Mouse (Mus musculus) mature B cell (primary cell): ENCODE measurements at regions not wholly inside any gene's neighbourhood (a gene's known extent, or its start where the extent isn't known, plus 50 kb on each side); places are given as distances from the start of the nearest gene placed in this dataset.
"Not testable (repeated sequence)": the region's sequence is repeated elsewhere in the genome, so short reads cannot be mapped to it uniquely, and the experiment has no call there.

ENCODE experiments used
- in situ Hi-C: fragments of 300-500 bp; cut with MboI; formaldehyde crosslinking; loops from 2 replicates; pipeline ENCODE4 v1.14.3; 2019

DNA sequence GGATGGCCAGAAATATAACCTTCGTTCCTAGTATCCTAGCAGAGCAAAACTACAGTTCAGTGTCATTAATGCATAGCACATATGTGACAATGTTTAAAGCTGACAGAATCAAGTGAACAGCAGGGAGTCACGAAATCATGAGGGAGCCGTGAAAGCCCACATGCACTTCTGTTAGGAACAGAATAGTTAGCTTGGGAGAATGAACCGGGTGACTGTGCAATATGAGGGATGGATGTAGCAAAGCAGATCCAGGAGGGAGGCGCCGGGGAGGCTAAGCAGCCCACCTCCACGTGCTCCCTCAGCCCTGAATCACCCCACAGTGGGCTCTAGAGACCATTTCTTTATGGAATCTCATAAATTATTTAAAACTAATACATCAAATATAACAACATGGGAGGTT is 116.3 kb upstream of the Daam1 start:
- in situ Hi-C loops = no loop called here

- in situ Hi-C loops = not testable (repeated sequence)
Observed at GRCm38 (mm10) chr12:71718412-71718811, 112.5 kb upstream of the Daam1 start.

- in situ Hi-C loops = no loop called here
Observed at GRCm38 (mm10) chr12:71718911-71719310, 112.0 kb upstream of the Daam1 start.

DNA sequence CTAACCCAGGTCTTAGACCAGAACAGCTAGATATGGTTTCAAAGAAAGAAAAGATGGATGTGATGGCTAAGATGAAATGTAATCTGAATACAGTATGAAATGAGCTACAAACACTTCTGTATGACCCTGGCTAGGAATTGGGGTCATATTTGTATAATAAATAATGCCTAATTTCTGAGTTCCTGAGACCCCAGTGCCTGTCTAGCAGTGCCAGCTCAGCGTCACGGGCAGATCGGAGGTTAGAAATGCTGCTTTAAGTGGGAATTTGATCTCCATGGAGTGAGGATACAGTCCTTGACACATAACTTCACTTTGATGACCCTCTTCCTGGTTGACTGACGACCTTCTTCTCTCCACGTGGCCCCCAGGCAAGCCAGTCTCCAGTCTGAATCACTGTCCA is 105.7 kb upstream of the Daam1 start:
- in situ Hi-C loops = no loop called here

GRCm38 (mm10) chr12:71725713-71726336 is 105.1 kb upstream of the Daam1 start:
- in situ Hi-C loops = no loop called here

GRCm38 (mm10) chr12:71743345-71743744 is 87.5 kb upstream of the Daam1 start:
- in situ Hi-C loops = no loop called here

DNA sequence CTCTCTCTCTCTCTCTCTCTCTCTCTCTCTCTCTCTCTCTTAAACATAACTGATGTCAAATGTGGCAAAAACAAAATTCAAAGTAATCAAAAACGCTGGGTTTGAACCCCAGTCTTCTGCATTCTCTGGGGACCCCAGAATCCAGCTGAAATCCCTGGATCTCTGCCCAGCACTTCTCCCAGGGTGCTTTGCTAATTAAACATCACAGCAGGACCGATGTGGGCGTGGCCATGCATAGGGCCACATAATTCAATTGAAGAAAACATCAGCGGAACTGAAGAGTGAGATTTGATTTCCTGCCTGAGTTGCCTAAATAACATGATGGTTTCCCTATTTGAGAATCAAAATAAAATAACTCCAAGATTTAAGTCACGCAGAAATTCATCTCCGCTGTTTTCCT is 84.9 kb upstream of the Daam1 start:
- in situ Hi-C loops = no loop called here

GRCm38 (mm10) chr12:71747386-71747785 is 83.5 kb upstream of the Daam1 start:
- in situ Hi-C loops = no loop called here

DNA sequence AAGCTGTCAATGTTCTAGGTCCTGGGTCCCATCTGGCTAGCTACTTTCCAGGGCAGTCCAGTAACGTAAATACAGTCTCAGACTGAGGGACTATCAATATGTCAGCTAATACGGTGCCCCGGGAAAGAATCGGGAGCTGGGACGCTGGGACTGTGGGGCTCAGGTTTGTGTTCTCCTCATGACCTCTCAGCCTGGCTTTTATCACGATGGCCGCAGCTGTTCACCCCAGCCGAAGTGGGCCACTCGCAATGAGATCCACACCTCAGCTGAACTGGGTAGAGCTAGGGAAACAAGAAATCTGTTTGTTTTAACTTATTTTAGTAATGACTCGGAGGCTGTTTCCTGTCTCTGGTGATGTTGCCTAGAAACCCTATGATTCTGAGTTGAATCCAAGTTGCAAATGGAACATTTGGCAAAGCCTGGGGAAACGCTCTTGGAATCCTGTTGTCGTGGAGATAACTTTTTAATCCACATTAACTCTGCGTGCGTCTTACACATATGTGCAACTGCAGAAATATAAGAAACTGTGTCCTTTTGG is 83.0 kb upstream of the Daam1 start:
- in situ Hi-C loops = no loop called here

DNA sequence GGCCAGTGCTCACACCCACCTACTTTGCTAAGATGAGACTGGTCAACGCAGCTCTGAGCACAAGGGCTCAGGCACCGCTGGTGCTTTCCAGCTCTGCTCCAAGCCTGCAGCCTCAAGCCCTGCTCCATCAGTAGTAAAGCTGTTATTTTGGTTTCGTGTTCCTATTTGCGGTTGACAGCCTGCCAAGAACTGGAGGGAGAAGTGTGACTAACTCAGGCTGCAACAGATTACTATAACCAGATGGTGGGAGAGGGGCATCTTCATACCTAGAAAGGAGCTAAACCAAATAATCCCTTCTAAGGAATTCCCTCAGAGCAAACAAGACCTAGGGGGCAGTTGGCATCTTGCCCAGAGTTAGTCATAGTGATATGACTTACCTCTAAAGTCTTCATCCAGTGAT is 82.1 kb upstream of the Daam1 start:
- in situ Hi-C loops = no loop called here

- in situ Hi-C loops = no loop called here
Observed at GRCm38 (mm10) chr12:71749668-71750067, 81.2 kb upstream of the Daam1 start.

- in situ Hi-C loops = no loop called here
Observed at GRCm38 (mm10) chr12:71752741-71753260, 78.1 kb upstream of the Daam1 start.

DNA sequence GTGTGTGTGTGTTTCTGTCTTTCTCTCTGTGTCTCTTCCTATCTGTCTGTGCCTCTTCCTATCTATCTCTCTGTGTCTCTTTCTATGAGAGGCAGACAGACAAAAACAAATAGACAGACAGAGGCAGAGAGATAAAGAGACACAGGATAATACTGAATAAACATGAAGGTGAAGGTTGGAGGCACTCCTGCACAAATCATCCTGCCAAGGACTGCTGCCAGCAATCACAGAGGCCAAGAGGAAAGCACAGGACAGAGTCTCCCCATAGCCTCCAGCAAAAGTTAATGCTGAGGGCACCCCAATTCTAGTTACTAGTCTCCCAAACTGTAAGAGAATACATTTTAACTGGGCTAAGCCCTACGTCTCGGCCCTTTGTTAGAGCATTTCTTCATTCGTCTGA is 77.6 kb upstream of the Daam1 start:
- in situ Hi-C loops = no loop called here

GRCm38 (mm10) chr12:71763194-71763593 is 67.7 kb upstream of the Daam1 start:
- in situ Hi-C loops = no loop called here

- in situ Hi-C loops = no loop called here
Observed at GRCm38 (mm10) chr12:71766086-71766485, 64.8 kb upstream of the Daam1 start.

DNA sequence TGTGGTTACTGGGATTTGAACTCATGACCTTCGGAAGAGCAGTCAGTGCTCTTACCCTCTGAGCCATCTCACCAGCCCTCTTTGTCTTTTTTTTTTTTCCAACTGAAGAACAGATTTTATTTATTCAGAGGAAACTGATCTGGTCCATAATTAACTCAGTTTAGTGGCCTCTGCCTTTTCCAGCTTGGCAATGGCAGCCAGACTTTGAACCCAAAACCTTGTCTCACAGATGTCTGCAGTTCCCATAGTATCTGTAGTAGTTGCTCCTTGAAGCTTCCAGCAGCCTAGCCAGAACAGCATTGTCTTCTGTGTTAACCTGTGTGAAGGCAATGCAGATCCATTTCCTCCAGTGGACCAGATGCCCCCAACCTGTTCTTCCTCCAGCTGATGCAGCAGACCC is 64.2 kb upstream of the Daam1 start:
- in situ Hi-C loops = no loop called here

GRCm38 (mm10) chr12:71767896-71768295 is 63.0 kb upstream of the Daam1 start:
- in situ Hi-C loops = no loop called here

DNA sequence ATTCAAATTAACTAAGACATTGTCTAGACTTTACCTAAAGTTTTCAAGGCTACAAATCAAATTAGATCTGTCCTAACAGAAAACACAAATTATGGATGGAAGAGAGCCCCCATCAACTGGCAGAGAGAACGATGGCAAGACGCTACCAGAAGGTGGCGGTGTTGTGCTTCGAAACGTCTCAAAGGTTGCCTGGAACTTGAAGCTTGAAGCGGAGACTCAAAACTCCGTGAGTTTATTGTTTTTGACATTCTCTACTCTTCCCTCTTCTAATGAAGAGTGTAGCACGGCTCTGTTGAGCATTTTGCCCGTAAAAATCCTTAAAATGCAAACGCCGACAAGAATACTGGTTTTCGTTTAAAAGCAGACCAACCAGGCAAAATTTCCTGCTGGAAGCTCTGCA is 62.4 kb upstream of the Daam1 start:
- in situ Hi-C loops = no loop called here

GRCm38 (mm10) chr12:71768890-71769289 is 62.0 kb upstream of the Daam1 start:
- in situ Hi-C loops = no loop called here

DNA sequence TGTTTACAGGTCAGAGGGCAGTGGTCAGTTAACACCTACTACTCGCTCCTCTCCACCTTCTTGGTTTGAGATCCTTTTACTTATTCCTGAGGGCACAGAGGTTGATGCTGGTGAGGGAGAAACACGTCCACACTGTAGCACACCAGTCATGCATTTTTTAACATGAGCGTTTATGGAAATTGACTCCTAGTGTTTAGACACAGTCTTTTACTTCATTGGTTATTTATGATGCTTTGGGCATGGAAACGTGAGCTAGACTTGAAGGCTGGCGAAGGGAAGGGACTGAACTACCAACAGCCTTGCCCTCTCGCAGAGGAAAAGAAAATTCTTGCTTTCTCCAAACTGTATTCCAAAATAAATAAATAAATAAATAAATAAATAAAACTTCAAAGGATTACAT is 61.6 kb upstream of the Daam1 start:
- in situ Hi-C loops = no loop called here

- in situ Hi-C loops = loop anchor here (10.0 kb wide), 1 partner anchor 271 kb away; no protein-coding TSS in a partner anchor
Observed at GRCm38 (mm10) chr12:71773891-71774290, 57.0 kb upstream of the Daam1 start.

DNA sequence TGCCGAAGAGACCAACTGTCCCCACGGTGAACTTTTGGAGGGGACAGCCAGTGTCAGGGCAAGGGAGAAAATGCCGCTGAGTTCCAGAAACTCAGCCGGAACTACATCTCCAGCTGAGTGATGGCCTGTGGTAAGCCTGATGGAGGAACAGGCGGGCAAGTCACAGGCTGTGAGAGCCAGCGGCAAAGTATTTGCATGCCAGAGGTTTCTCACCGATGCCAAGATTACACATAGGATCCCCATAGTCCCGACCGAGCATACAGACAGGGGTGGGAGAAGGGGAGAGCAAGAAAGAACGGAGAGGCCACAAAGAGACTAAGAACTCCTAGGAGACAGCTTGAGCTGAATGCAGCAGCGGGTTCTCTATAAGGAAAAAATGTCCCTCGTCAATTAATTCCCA is 55.8 kb upstream of the Daam1 start:
- in situ Hi-C loops = loop anchor here (10.0 kb wide), 1 partner anchor 270 kb away; no protein-coding TSS in a partner anchor

- in situ Hi-C loops = loop anchor here (10.0 kb wide), 1 partner anchor 267 kb away; no protein-coding TSS in a partner anchor
Observed at GRCm38 (mm10) chr12:71778137-71778536, 52.7 kb upstream of the Daam1 start.

GRCm38 (mm10) chr12:71778948-71779347 is 51.9 kb upstream of the Daam1 start:
- in situ Hi-C loops = loop anchor here (10.0 kb wide), 1 partner anchor 266 kb away; no protein-coding TSS in a partner anchor
